Mouse (Mus musculus): ENCODE results near the gene Ccdc187. TPM values are rescaled to one million over a fixed set of nuclear protein-coding genes. Genes with fewer than 3 reads are reported as not detected.

Ccdc187 gene
- polyA plus RNA-seq, 1 experiment from 2014 or later, result not detected

DNA sequence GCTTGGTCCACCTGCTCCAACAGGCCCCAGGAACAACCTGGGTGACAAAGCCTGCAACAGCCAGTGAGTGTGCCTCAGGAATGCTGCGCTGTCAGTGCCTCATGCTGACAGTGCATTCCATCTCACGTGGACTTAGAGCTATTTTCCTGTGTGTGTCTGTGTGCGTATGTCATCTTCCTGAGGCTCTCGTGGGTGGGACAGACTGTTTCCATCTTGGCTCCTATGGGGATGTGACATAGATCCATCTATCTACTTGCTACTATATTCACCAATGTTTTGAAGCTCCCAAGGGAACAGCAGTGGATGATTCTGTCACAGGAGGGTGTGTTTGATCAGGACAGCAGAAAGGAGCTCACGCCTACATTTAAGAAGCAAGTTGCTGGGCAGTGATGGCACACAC, 17.6 kb upstream of the Ccdc187 start:
- Histone ChIP-seq H3K4me3 (ENCODE audit: low read depth, low read length) (no peak overlapping the region), H3K36me3 (ENCODE audit: control insufficient read depth, insufficient read depth, low read length) (no peaks in the 10 kb centered on the region), H3K9me3 (ENCODE audit: control insufficient read depth, low read length) (no peaks in the 10 kb centered on the region), H3K4me2 (ENCODE audit: low read depth) (no peak overlapping the region), H3K27me3 (ENCODE audit: control insufficient read depth, insufficient read depth, low read length) (no peaks in the 10 kb centered on the region), H3K4me1 (ENCODE audit: control insufficient read depth, insufficient read depth, low read length) (peaks cover 25% of the 10 kb centered on the region), H3K9ac (ENCODE audit: low read length) (no peak overlapping the region), H3K27ac (ENCODE audit: low read depth, low read length) (no peak overlapping the region)
- whole genome bisulfite sequencing, result 77% methylated on average over 5 of the region's 5 CpGs
- DNase-seq (ENCODE audit: low spot score) (no peak), ATAC-seq (ENCODE audit: insufficient read depth, low FRiP score, low TSS enrichment) (no peak)

DNA sequence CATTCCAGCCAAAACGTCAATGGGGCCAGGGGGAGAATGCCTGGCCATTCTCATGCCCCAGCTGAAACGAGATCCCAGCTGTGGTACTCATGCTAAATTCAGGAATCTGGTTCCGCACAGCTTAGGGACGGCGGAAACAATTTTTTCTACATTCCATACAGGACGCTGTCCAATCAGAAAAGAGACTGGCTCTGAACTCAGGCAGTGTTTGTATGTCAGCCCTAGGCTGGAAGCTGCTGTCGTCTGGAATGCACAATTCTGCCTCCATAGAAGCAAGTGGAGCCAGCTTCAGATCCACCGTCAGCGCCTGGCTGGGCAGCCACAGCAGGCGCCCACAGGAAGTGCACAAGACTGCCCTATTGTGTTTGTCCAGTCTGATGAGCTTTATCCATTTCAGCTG, 15.4 kb upstream of the Ccdc187 start:
- no peak overlapping the region for H3K4me3 ChIP-seq (ENCODE audit: low read depth, low read length)
- 32% methylated on average over 10 of the region's 10 CpGs for WGBS
- H3K27ac ChIP-seq (ENCODE audit: low read depth, low read length), result peak overlapping the region; percentile 74; the same call in 1 of the 2 replicates
- no peaks in the 10 kb centered on the region for H3K27me3 ChIP-seq (ENCODE audit: control insufficient read depth, insufficient read depth, low read length)
- peaks cover 15% of the 10 kb centered on the region for H3K4me1 ChIP-seq (ENCODE audit: control insufficient read depth, insufficient read depth, low read length)
- H3K4me2 ChIP-seq (ENCODE audit: low read depth), result no peak overlapping the region
- H3K9me3 ChIP-seq (ENCODE audit: control insufficient read depth, low read length), result no peaks in the 10 kb centered on the region
- ATAC-seq (ENCODE audit: insufficient read depth, low FRiP score, low TSS enrichment) (no peak), DNase-seq (ENCODE audit: low spot score) (peak; percentile 44)
- no peak overlapping the region for H3K9ac ChIP-seq (ENCODE audit: low read length)
- H3K36me3 ChIP-seq (ENCODE audit: control insufficient read depth, insufficient read depth, low read length), result no peaks in the 10 kb centered on the region

- DNase-seq (ENCODE audit: low spot score) (peak; percentile 1), ATAC-seq (ENCODE audit: insufficient read depth, low FRiP score, low TSS enrichment) (no peak)
- Histone ChIP-seq H3K4me1 (ENCODE audit: control insufficient read depth, insufficient read depth, low read length) (peaks cover 8% of the 10 kb centered on the region; the same call in 1 of the 2 replicates), H3K4me2 (ENCODE audit: low read depth) (no peak overlapping the region), H3K27me3 (ENCODE audit: control insufficient read depth, insufficient read depth, low read length) (no peaks in the 10 kb centered on the region), H3K4me3 (ENCODE audit: low read depth, low read length) (no peak overlapping the region), H3K36me3 (ENCODE audit: control insufficient read depth, insufficient read depth, low read length) (no peaks in the 10 kb centered on the region), H3K9me3 (ENCODE audit: control insufficient read depth, low read length) (no peaks in the 10 kb centered on the region), H3K9ac (ENCODE audit: low read length) (no peak overlapping the region), H3K27ac (ENCODE audit: low read depth, low read length) (no peak overlapping the region)
- 86% methylated on average over 3 of the region's 3 CpGs for WGBS
Measured at GRCm38 (mm10) chr2:26306702-26307101, 12.3 kb upstream of the Ccdc187 start.

DNA sequence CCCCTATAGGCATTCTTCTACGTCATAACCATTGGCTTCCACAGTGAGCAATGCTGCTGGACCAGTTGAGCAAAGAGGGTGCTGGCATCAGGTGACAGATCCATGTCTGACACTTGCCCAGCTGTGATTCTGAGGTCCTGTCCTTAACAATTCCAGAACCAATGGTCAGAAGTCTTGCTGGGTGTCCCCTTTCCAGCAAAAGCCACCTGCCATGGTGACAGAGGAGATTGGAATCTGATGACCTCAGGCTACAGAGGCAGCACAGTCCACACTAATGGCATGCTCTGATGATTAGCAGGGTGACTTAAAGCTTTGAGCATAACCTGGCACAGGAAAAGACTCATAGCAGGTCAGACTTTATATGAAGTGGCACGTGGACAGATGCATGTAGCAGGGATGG, 11.2 kb upstream of the Ccdc187 start:
- no peak overlapping the region for H3K9ac ChIP-seq (ENCODE audit: low read length)
- no peak overlapping the region for H3K4me3 ChIP-seq (ENCODE audit: low read depth, low read length)
- H3K9me3 ChIP-seq (ENCODE audit: control insufficient read depth, low read length), result no peaks in the 10 kb centered on the region
- H3K36me3 ChIP-seq (ENCODE audit: control insufficient read depth, insufficient read depth, low read length), result no peaks in the 10 kb centered on the region
- no peak for ATAC-seq (ENCODE audit: insufficient read depth, low FRiP score, low TSS enrichment)
- WGBS, result 80% methylated on average over 2 of the region's 2 CpGs
- H3K27me3 ChIP-seq (ENCODE audit: control insufficient read depth, insufficient read depth, low read length), result no peaks in the 10 kb centered on the region
- H3K4me2 ChIP-seq (ENCODE audit: low read depth), result no peak overlapping the region
- no peak for DNase-seq (ENCODE audit: low spot score)
- H3K4me1 ChIP-seq (ENCODE audit: control insufficient read depth, insufficient read depth, low read length), result peaks cover 8% of the 10 kb centered on the region; the same call in 1 of the 2 replicates
- H3K27ac ChIP-seq (ENCODE audit: low read depth, low read length), result no peak overlapping the region

GRCm38 (mm10) chr2:26304711-26305110, 10.4 kb upstream of the Ccdc187 start:
- H3K36me3 ChIP-seq (ENCODE audit: control insufficient read depth, insufficient read depth, low read length), result no peaks in the 10 kb centered on the region
- peaks cover 7% of the 10 kb centered on the region; the same call in 1 of the 2 replicates for H3K4me1 ChIP-seq (ENCODE audit: control insufficient read depth, insufficient read depth, low read length)
- no peak overlapping the region for H3K4me3 ChIP-seq (ENCODE audit: low read depth, low read length)
- H3K27me3 ChIP-seq (ENCODE audit: control insufficient read depth, insufficient read depth, low read length), result no peaks in the 10 kb centered on the region
- 61% methylated on average over 1 of the region's 1 CpGs for WGBS
- H3K9me3 ChIP-seq (ENCODE audit: control insufficient read depth, low read length), result no peaks in the 10 kb centered on the region
- H3K9ac ChIP-seq (ENCODE audit: low read length), result no peak overlapping the region
- ATAC-seq (ENCODE audit: insufficient read depth, low FRiP score, low TSS enrichment) (no peak), DNase-seq (ENCODE audit: low spot score) (no peak)
- no peak overlapping the region for H3K27ac ChIP-seq (ENCODE audit: low read depth, low read length)
- no peak overlapping the region for H3K4me2 ChIP-seq (ENCODE audit: low read depth)

DNA sequence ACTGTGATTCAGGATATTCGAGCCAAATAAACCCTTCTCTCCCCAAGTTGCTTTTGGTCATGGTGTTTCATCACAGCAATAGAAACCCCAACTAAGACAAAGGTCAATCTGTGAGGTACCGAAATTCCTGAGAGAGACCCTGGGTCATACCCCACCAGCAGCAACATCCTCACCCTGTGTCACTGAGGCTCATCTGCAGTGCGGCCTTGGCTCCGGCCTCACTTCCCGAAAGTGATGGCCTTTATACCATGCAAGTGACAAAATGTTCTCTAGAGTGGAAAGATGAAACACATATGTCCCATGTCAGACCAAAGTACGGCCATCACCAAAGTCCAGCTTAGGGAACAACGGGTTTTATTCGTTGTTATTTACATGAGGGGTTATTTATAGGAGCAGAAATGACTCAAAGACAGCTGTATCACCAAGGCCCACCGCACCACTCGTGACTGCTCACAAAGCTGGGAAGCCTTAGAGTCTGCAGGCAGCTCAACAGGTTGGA, 7.7 kb upstream of the Ccdc187 start:
- Histone ChIP-seq H3K4me1 (ENCODE audit: control insufficient read depth, insufficient read depth, low read length) (peaks cover 9% of the 10 kb centered on the region; the same call in 1 of the 2 replicates), H3K36me3 (ENCODE audit: control insufficient read depth, insufficient read depth, low read length) (no peaks in the 10 kb centered on the region), H3K9me3 (ENCODE audit: control insufficient read depth, low read length) (no peaks in the 10 kb centered on the region), H3K27ac (ENCODE audit: low read depth, low read length) (no peak overlapping the region), H3K4me2 (ENCODE audit: low read depth) (no peak overlapping the region), H3K9ac (ENCODE audit: low read length) (no peak overlapping the region), H3K4me3 (ENCODE audit: low read depth, low read length) (no peak overlapping the region), H3K27me3 (ENCODE audit: control insufficient read depth, insufficient read depth, low read length) (no peaks in the 10 kb centered on the region)
- 92% methylated on average over 10 of the region's 10 CpGs for WGBS
- DNase-seq (ENCODE audit: low spot score) (peak; percentile 4), ATAC-seq (ENCODE audit: insufficient read depth, low FRiP score, low TSS enrichment) (no peak)

DNA sequence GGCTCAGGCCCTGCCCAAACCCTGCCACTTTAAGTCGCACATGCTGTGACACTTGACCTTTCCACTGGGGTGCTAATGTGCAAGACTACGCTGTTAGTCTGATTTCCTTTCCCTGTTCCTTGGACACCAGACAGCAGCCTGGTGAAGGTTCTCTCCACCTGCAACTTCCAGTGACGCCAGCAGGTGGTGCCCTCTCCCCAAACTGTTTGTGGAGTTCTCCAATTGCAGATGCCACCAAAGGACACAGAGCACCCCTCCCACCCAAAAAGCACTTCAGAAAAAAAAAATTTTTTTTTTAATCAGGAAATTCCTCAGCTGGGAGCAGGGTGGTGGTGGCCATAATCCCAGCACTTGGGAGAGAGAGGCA, 6.4 kb upstream of the Ccdc187 start:
- Histone ChIP-seq H3K4me1 (ENCODE audit: control insufficient read depth, insufficient read depth, low read length) (peaks cover 9% of the 10 kb centered on the region; the same call in 1 of the 2 replicates), H3K27ac (ENCODE audit: low read depth, low read length) (no peak overlapping the region), H3K4me2 (ENCODE audit: low read depth) (no peak overlapping the region), H3K9me3 (ENCODE audit: control insufficient read depth, low read length) (no peaks in the 10 kb centered on the region), H3K36me3 (ENCODE audit: control insufficient read depth, insufficient read depth, low read length) (no peaks in the 10 kb centered on the region), H3K9ac (ENCODE audit: low read length) (no peak overlapping the region), H3K27me3 (ENCODE audit: control insufficient read depth, insufficient read depth, low read length) (no peaks in the 10 kb centered on the region), H3K4me3 (ENCODE audit: low read depth, low read length) (no peak overlapping the region)
- 0% methylated on average over 3 of the region's 3 CpGs for WGBS
- peak; percentile 85 for DNase-seq (ENCODE audit: low spot score)
- no peak for ATAC-seq (ENCODE audit: insufficient read depth, low FRiP score, low TSS enrichment)

GRCm38 (mm10) chr2:26300161-26300807, 5.9 kb upstream of the Ccdc187 start:
- Histone ChIP-seq H3K4me3 (ENCODE audit: low read depth, low read length) (no peak overlapping the region), H3K36me3 (ENCODE audit: control insufficient read depth, insufficient read depth, low read length) (no peaks in the 10 kb centered on the region), H3K27ac (ENCODE audit: low read depth, low read length) (no peak overlapping the region), H3K9me3 (ENCODE audit: control insufficient read depth, low read length) (no peaks in the 10 kb centered on the region), H3K4me2 (ENCODE audit: low read depth) (no peak overlapping the region), H3K9ac (ENCODE audit: low read length) (no peak overlapping the region), H3K4me1 (ENCODE audit: control insufficient read depth, insufficient read depth, low read length) (peaks cover 9% of the 10 kb centered on the region; the same call in 1 of the 2 replicates), H3K27me3 (ENCODE audit: control insufficient read depth, insufficient read depth, low read length) (no peaks in the 10 kb centered on the region)
- DNase-seq (ENCODE audit: low spot score), result peak; percentile 8
- no peak for ATAC-seq (ENCODE audit: insufficient read depth, low FRiP score, low TSS enrichment)
- 52% methylated on average over 5 of the region's 5 CpGs for WGBS

- H3K4me2 ChIP-seq (ENCODE audit: low read depth), result no peak overlapping the region
- no peak overlapping the region for H3K4me3 ChIP-seq (ENCODE audit: low read depth, low read length)
- no peak overlapping the region for H3K9ac ChIP-seq (ENCODE audit: low read length)
- H3K9me3 ChIP-seq (ENCODE audit: control insufficient read depth, low read length), result no peaks in the 10 kb centered on the region
- no peaks in the 10 kb centered on the region for H3K27me3 ChIP-seq (ENCODE audit: control insufficient read depth, insufficient read depth, low read length)
- 31% methylated on average over 7 of the region's 7 CpGs for WGBS
- H3K4me1 ChIP-seq (ENCODE audit: control insufficient read depth, insufficient read depth, low read length), result peaks cover 9% of the 10 kb centered on the region; the same call in 1 of the 2 replicates
- DNase-seq (ENCODE audit: low spot score) (no peak), ATAC-seq (ENCODE audit: insufficient read depth, low FRiP score, low TSS enrichment) (no peak)
- H3K27ac ChIP-seq (ENCODE audit: low read depth, low read length), result peak overlapping the region; percentile 68
- H3K36me3 ChIP-seq (ENCODE audit: control insufficient read depth, insufficient read depth, low read length), result no peaks in the 10 kb centered on the region
Measured at GRCm38 (mm10) chr2:26299336-26299735, 5.0 kb upstream of the Ccdc187 start.
